Mouse (Mus musculus) embryonic facial prominence, embryonic 11.5 days (tissue): ENCODE data around the gene Acvr1. TPM values are rescaled to one million over a fixed set of nuclear protein-coding genes. Genes with fewer than 3 reads are reported as not detected.

ENCODE experiments used
- ATAC-seq: fragments of 200-750 bp; cut with Nextera tagmentation; replicated peaks from 2 replicates; pipeline ENCODE4 v1.8.0; 2017; ENCODE audit warnings: low read depth; ENCODE audit not compliant: insufficient number of reproducible peaks, low FRiP score, low TSS enrichment
- DNase-seq: peaks from one replicate; pipeline ENCODE4 v3.0.0-alpha.2; 2015; ENCODE audit warnings: low spot score
- H3K27ac ChIP-seq: fragments of 300-500 bp; sonication (generic); replicated peaks from 2 replicates; pipeline ENCODE4 v1.5.1; 2014; ENCODE audit warnings: mild to moderate bottlenecking, low read depth, low read length, control low read depth
- H3K27me3 ChIP-seq: fragments of 300-500 bp; sonication (generic); 2 replicates; pipeline ENCODE4 v1.6.1; 2014; ENCODE audit warnings: mild to moderate bottlenecking, low read length, moderate library complexity, mixed read lengths; ENCODE audit not compliant: control insufficient read depth, insufficient read depth
- H3K36me3 ChIP-seq: fragments of 300-500 bp; sonication (generic); replicated peaks from 2 replicates; pipeline ENCODE4 v1.6.1; 2014; ENCODE audit warnings: low read depth, mild to moderate bottlenecking, low read length, moderate library complexity, mixed read lengths; ENCODE audit not compliant: control insufficient read depth, insufficient read depth
- H3K4me1 ChIP-seq: fragments of 300-500 bp; sonication (generic); 2 replicates; pipeline ENCODE4 v1.6.1; 2014; ENCODE audit warnings: low read length, mixed read lengths; ENCODE audit not compliant: control insufficient read depth, insufficient read depth
- H3K4me2 ChIP-seq: fragments of 300-500 bp; sonication (generic); 2 replicates; pipeline ENCODE4 v1.6.1; 2014; ENCODE audit warnings: low read depth, mild to moderate bottlenecking, control low read depth, low read length, moderate library complexity
- H3K4me3 ChIP-seq: fragments of 300-500 bp; sonication (generic); 2 replicates; pipeline ENCODE4 v1.5.1; 2014; ENCODE audit warnings: low read depth, low read length, control low read depth
- H3K9ac ChIP-seq: fragments of 300-500 bp; sonication (generic); replicated peaks from 2 replicates; pipeline ENCODE4 v1.6.1; 2014; ENCODE audit warnings: mild to moderate bottlenecking, control low read depth, low read length
- H3K9me3 ChIP-seq: fragments of 300-500 bp; sonication (generic); replicated peaks from 2 replicates; pipeline ENCODE4 v1.6.1; 2016; ENCODE audit warnings: mild to moderate bottlenecking, low read length, inconsistent platforms, mixed read lengths; ENCODE audit not compliant: control insufficient read depth
- WGBS: fragments of 180-500 bp; shearing (Covaris S2); extraction: QIAGEN DNeasy Blood & Tissue Kit; methylation state at CpG from one replicate; pipeline ENCODE4 v1.1.7; 2014; 5-methylcytosine and 5-hydroxymethylcytosine counted together
- polyA plus RNA-seq: library from polyadenylated mRNA; unstranded; fragments of >200 nt; fragmentation: Nextera tagmentation; extraction: Ambion mirVana; gene quantifications from 2 replicates; pipeline ENCODE4 v1.2.1, GENCODE M21; 2014

The Acvr1 gene
- polyA plus RNA-seq, 1 experiment from 2014 or later, result 6.1 TPM

GRCm38 (mm10) chr2:58536796-58537195, 30.2 kb downstream of the Acvr1 start:
- no peak for ATAC-seq
- no peaks in the 10 kb centered on the region for H3K4me1 ChIP-seq
- H3K27ac ChIP-seq, result no peak overlapping the region
- no peak overlapping the region for H3K4me2 ChIP-seq
- 89% methylated on average over 3 of the region's 3 CpGs for WGBS
- H3K9ac ChIP-seq, result no peak overlapping the region
- H3K36me3 ChIP-seq, result no peaks in the 10 kb centered on the region
- no peak for DNase-seq
- no peaks in the 10 kb centered on the region for H3K9me3 ChIP-seq
- no peaks in the 10 kb centered on the region for H3K27me3 ChIP-seq
- no peak overlapping the region for H3K4me3 ChIP-seq

GRCm38 (mm10) chr2:58535233-58535632, 31.7 kb downstream of the Acvr1 start:
- no peak overlapping the region for H3K4me3 ChIP-seq
- no peak for ATAC-seq
- no peaks in the 10 kb centered on the region for H3K9me3 ChIP-seq
- WGBS, result 81% methylated on average over 8 of the region's 8 CpGs
- H3K4me1 ChIP-seq, result no peaks in the 10 kb centered on the region; the same call in 1 of the 2 replicates
- H3K27ac ChIP-seq, result no peak overlapping the region
- H3K9ac ChIP-seq, result no peak overlapping the region
- no peaks in the 10 kb centered on the region for H3K36me3 ChIP-seq
- H3K4me2 ChIP-seq, result no peak overlapping the region
- no peaks in the 10 kb centered on the region for H3K27me3 ChIP-seq
- no peak for DNase-seq

GRCm38 (mm10) chr2:58534379-58534778, 32.6 kb downstream of the Acvr1 start:
- no peak for DNase-seq
- H3K9me3 ChIP-seq, result no peaks in the 10 kb centered on the region
- no peaks in the 10 kb centered on the region for H3K27me3 ChIP-seq
- H3K36me3 ChIP-seq, result no peaks in the 10 kb centered on the region
- H3K4me3 ChIP-seq, result no peak overlapping the region
- 64% methylated on average over 4 of the region's 4 CpGs for WGBS
- no peak overlapping the region for H3K4me2 ChIP-seq
- no peaks in the 10 kb centered on the region; the same call in 1 of the 2 replicates for H3K4me1 ChIP-seq
- ATAC-seq, result no peak
- H3K27ac ChIP-seq, result no peak overlapping the region
- H3K9ac ChIP-seq, result no peak overlapping the region

GRCm38 (mm10) chr2:58533521-58534001, 33.4 kb downstream of the Acvr1 start:
- no peak overlapping the region for H3K9ac ChIP-seq
- peak; percentile 64 for ATAC-seq
- no peak overlapping the region for H3K4me3 ChIP-seq
- no peaks in the 10 kb centered on the region for H3K27me3 ChIP-seq
- no peak overlapping the region for H3K4me2 ChIP-seq
- H3K27ac ChIP-seq, result no peak overlapping the region
- H3K9me3 ChIP-seq, result no peaks in the 10 kb centered on the region
- DNase-seq, result peak; percentile 74
- WGBS, result 23% methylated on average over 7 of the region's 7 CpGs
- no peaks in the 10 kb centered on the region for H3K36me3 ChIP-seq
- H3K4me1 ChIP-seq, result no peaks in the 10 kb centered on the region; the same call in 1 of the 2 replicates

GRCm38 (mm10) chr2:58532260-58532850, 34.6 kb downstream of the Acvr1 start:
- Histone ChIP-seq H3K4me2 (no peak overlapping the region), H3K9me3 (no peaks in the 10 kb centered on the region), H3K27ac (0 out of 2 replicates have a peak overlapping the region, but pooled peaks have one; percentile 36), H3K4me1 (no peaks in the 10 kb centered on the region; the same call in 1 of the 2 replicates), H3K4me3 (no peak overlapping the region), H3K9ac (no peak overlapping the region), H3K36me3 (no peaks in the 10 kb centered on the region), H3K27me3 (no peaks in the 10 kb centered on the region)
- 15% methylated on average over 10 of the region's 10 CpGs for WGBS
- DNase-seq, result peak; percentile 76
- peak; percentile 67; the same call in 1 of the 2 replicates for ATAC-seq

GRCm38 (mm10) chr2:58530521-58530920, 36.4 kb downstream of the Acvr1 start:
- H3K9ac ChIP-seq, result no peak overlapping the region
- H3K9me3 ChIP-seq, result no peaks in the 10 kb centered on the region
- H3K4me1 ChIP-seq, result no peaks in the 10 kb centered on the region; the same call in 1 of the 2 replicates
- H3K27ac ChIP-seq, result no peak overlapping the region
- WGBS, result 81% methylated on average over 4 of the region's 4 CpGs
- ATAC-seq, result no peak
- H3K4me2 ChIP-seq, result no peak overlapping the region
- no peaks in the 10 kb centered on the region for H3K27me3 ChIP-seq
- H3K36me3 ChIP-seq, result no peaks in the 10 kb centered on the region
- no peak overlapping the region for H3K4me3 ChIP-seq
- DNase-seq, result no peak

GRCm38 (mm10) chr2:58529860-58530440, 37.0 kb downstream of the Acvr1 start:
- no peak overlapping the region for H3K4me2 ChIP-seq
- no peak overlapping the region for H3K4me3 ChIP-seq
- no peak overlapping the region for H3K27ac ChIP-seq
- no peak overlapping the region for H3K9ac ChIP-seq
- no peaks in the 10 kb centered on the region; the same call in 1 of the 2 replicates for H3K4me1 ChIP-seq
- WGBS, result 49% methylated on average over 7 of the region's 7 CpGs
- no peak for ATAC-seq
- no peaks in the 10 kb centered on the region for H3K9me3 ChIP-seq
- H3K36me3 ChIP-seq, result no peaks in the 10 kb centered on the region
- no peaks in the 10 kb centered on the region for H3K27me3 ChIP-seq
- DNase-seq, result no peak

- no peaks in the 10 kb centered on the region for H3K36me3 ChIP-seq
- ATAC-seq, result no peak
- no peak overlapping the region for H3K4me3 ChIP-seq
- H3K27me3 ChIP-seq, result no peaks in the 10 kb centered on the region
- H3K9ac ChIP-seq, result no peak overlapping the region
- no peak for DNase-seq
- no peaks in the 10 kb centered on the region; the same call in 1 of the 2 replicates for H3K4me1 ChIP-seq
- no peak overlapping the region for H3K4me2 ChIP-seq
- 72% methylated on average over 5 of the region's 5 CpGs for WGBS
- no peak overlapping the region for H3K27ac ChIP-seq
- H3K9me3 ChIP-seq, result no peaks in the 10 kb centered on the region
Observed at GRCm38 (mm10) chr2:58529384-58529783, 37.6 kb downstream of the Acvr1 start.
